Mouse (Mus musculus): ENCODE results near the gene Smdt1.

The Smdt1 gene

Small RNAs within 50 kb of the gene (microRNA-seq; reads per million reads assigned to microRNA genes)
- 0 reads per million in 2 experiments for gene Mir7684

Data from adrenal gland (tissue).